Mouse (Mus musculus): ENCODE measurements around the gene Nagk. TPM values are rescaled to one million over a fixed set of nuclear protein-coding genes. Genes with fewer than 3 reads are reported as not detected.

The Nagk gene
- polyA plus RNA-seq (2012; rRNA removed) = 15.7 and 18.7 TPM in 2 replicates

GRCm38 (mm10) chr6:83794760-83795296 lies at the start of gene Nagk:
Gene Nagk (plus strand): TSS chr6:83794982.
- Histone ChIP-seq H3K4me3 (ENCODE audit: control insufficient read depth, insufficient read depth, low read length) (peak within 1 kb of the TSS; percentile 70), H3K36me3 (ENCODE audit: control insufficient read depth, insufficient read depth, low read length) (no peaks in the 10 kb centered on the region), H3K27me3 (ENCODE audit: control insufficient read depth, insufficient read depth, low read length) (no peaks in the 10 kb centered on the region), H3K27ac (ENCODE audit: control insufficient read depth, insufficient read depth, low read length) (peak within 1 kb of the TSS; percentile 79), H3K4me1 (replicated peaks; ENCODE audit: control insufficient read depth, insufficient read depth, low read length) (peaks cover 13% of the 10 kb centered on the region)
- 0% methylated on average over 43 of the region's 43 CpGs for WGBS
- TF ChIP-seq POLR2A (IDR thresholded peaks at IDR 0.05; ENCODE audit: control insufficient read depth, extremely low read depth, insufficient read depth, low read length, poor library complexity) (peak; percentile 78; the same call in 1 of the 2 replicates), CTCF (IDR thresholded peaks at IDR 0.05; ENCODE audit: borderline replicate concordance, control insufficient read depth, extremely low read depth, insufficient read depth, low read length, poor library complexity) (no peak)
- peak; percentile 94 for DNase-seq

GRCm38 (mm10) chr6:83745466-83745865 lies 49.3 kb upstream of the Nagk start:
- WGBS = 61% methylated on average over 2 of the region's 2 CpGs
- Histone ChIP-seq H3K4me3 (ENCODE audit: control insufficient read depth, insufficient read depth, low read length) (no peak overlapping the region), H3K36me3 (ENCODE audit: control insufficient read depth, insufficient read depth, low read length) (no peaks in the 10 kb centered on the region), H3K4me1 (replicated peaks; ENCODE audit: control insufficient read depth, insufficient read depth, low read length) (no peaks in the 10 kb centered on the region), H3K27me3 (ENCODE audit: control insufficient read depth, insufficient read depth, low read length) (no peaks in the 10 kb centered on the region), H3K27ac (ENCODE audit: control insufficient read depth, insufficient read depth, low read length) (no peak overlapping the region)
- DNase-seq = no peak
- no peak for TF ChIP-seq CTCF (IDR thresholded peaks at IDR 0.05; ENCODE audit: borderline replicate concordance, control insufficient read depth, extremely low read depth, insufficient read depth, low read length, poor library complexity)
- TF ChIP-seq POLR2A (IDR thresholded peaks at IDR 0.05; ENCODE audit: control insufficient read depth, extremely low read depth, insufficient read depth, low read length, poor library complexity) = no peak

- Histone ChIP-seq H3K27me3 (ENCODE audit: control insufficient read depth, insufficient read depth, low read length) (no peaks in the 10 kb centered on the region), H3K4me3 (ENCODE audit: control insufficient read depth, insufficient read depth, low read length) (no peak overlapping the region), H3K36me3 (ENCODE audit: control insufficient read depth, insufficient read depth, low read length) (no peaks in the 10 kb centered on the region), H3K27ac (ENCODE audit: control insufficient read depth, insufficient read depth, low read length) (no peak overlapping the region), H3K4me1 (replicated peaks; ENCODE audit: control insufficient read depth, insufficient read depth, low read length) (no peaks in the 10 kb centered on the region)
- WGBS = 84% methylated on average over 3 of the region's 3 CpGs
- TF ChIP-seq POLR2A (IDR thresholded peaks at IDR 0.05; ENCODE audit: control insufficient read depth, extremely low read depth, insufficient read depth, low read length, poor library complexity) = no peak
- no peak for TF ChIP-seq CTCF (IDR thresholded peaks at IDR 0.05; ENCODE audit: borderline replicate concordance, control insufficient read depth, extremely low read depth, insufficient read depth, low read length, poor library complexity)
- DNase-seq = no peak
These were observed 45.5 kb upstream of the Nagk start for GRCm38 (mm10) chr6:83749286-83749685.

GRCm38 (mm10) chr6:83750171-83750684 lies 44.6 kb upstream of the Nagk start:
- H3K4me1 ChIP-seq (replicated peaks; ENCODE audit: control insufficient read depth, insufficient read depth, low read length) = no peaks in the 10 kb centered on the region
- WGBS = 13% methylated on average over 11 of the region's 11 CpGs
- H3K36me3 ChIP-seq (ENCODE audit: control insufficient read depth, insufficient read depth, low read length) = no peaks in the 10 kb centered on the region
- no peak overlapping the region for H3K4me3 ChIP-seq (ENCODE audit: control insufficient read depth, insufficient read depth, low read length)
- H3K27me3 ChIP-seq (ENCODE audit: control insufficient read depth, insufficient read depth, low read length) = no peaks in the 10 kb centered on the region
- TF ChIP-seq CTCF (IDR thresholded peaks at IDR 0.05; ENCODE audit: borderline replicate concordance, control insufficient read depth, extremely low read depth, insufficient read depth, low read length, poor library complexity) = no peak
- TF ChIP-seq POLR2A (IDR thresholded peaks at IDR 0.05; ENCODE audit: control insufficient read depth, extremely low read depth, insufficient read depth, low read length, poor library complexity) = no peak
- DNase-seq = peak; percentile 73
- H3K27ac ChIP-seq (ENCODE audit: control insufficient read depth, insufficient read depth, low read length) = no peak overlapping the region

- H3K27me3 ChIP-seq (ENCODE audit: control insufficient read depth, insufficient read depth, low read length) = peaks cover 5% of the 10 kb centered on the region; the same call in 1 of the 2 replicates
- TF ChIP-seq POLR2A (IDR thresholded peaks at IDR 0.05; ENCODE audit: control insufficient read depth, extremely low read depth, insufficient read depth, low read length, poor library complexity) (no peak), CTCF (IDR thresholded peaks at IDR 0.05; ENCODE audit: borderline replicate concordance, control insufficient read depth, extremely low read depth, insufficient read depth, low read length, poor library complexity) (no peak)
- no peak overlapping the region for H3K27ac ChIP-seq (ENCODE audit: control insufficient read depth, insufficient read depth, low read length)
- no peaks in the 10 kb centered on the region for H3K36me3 ChIP-seq (ENCODE audit: control insufficient read depth, insufficient read depth, low read length)
- no peak overlapping the region for H3K4me3 ChIP-seq (ENCODE audit: control insufficient read depth, insufficient read depth, low read length)
- H3K4me1 ChIP-seq (replicated peaks; ENCODE audit: control insufficient read depth, insufficient read depth, low read length) = no peaks in the 10 kb centered on the region
- DNase-seq = no peak
- WGBS = 91% methylated on average over 9 of the region's 9 CpGs
These were observed 38.7 kb upstream of the Nagk start for GRCm38 (mm10) chr6:83756051-83756450.

GRCm38 (mm10) chr6:83762344-83762743 lies 32.4 kb upstream of the Nagk start, which contains the start of gene Ankrd53:
Gene Ankrd53 (plus strand): TSS chr6:83762644.
- Histone ChIP-seq H3K27ac (ENCODE audit: control insufficient read depth, insufficient read depth, low read length) (no peak within 1 kb of the TSS), H3K36me3 (ENCODE audit: control insufficient read depth, insufficient read depth, low read length) (no peaks in the 10 kb centered on the region), H3K27me3 (ENCODE audit: control insufficient read depth, insufficient read depth, low read length) (peaks cover 5% of the 10 kb centered on the region; the same call in 1 of the 2 replicates), H3K4me3 (ENCODE audit: control insufficient read depth, insufficient read depth, low read length) (no peak within 1 kb of the TSS), H3K4me1 (replicated peaks; ENCODE audit: control insufficient read depth, insufficient read depth, low read length) (peaks cover 10% of the 10 kb centered on the region)
- WGBS = 40% methylated on average over 6 of the region's 6 CpGs
- TF ChIP-seq CTCF (IDR thresholded peaks at IDR 0.05; ENCODE audit: borderline replicate concordance, control insufficient read depth, extremely low read depth, insufficient read depth, low read length, poor library complexity) (no peak), POLR2A (IDR thresholded peaks at IDR 0.05; ENCODE audit: control insufficient read depth, extremely low read depth, insufficient read depth, low read length, poor library complexity) (no peak)
- DNase-seq = no peak

Data from thymus, adult 2 months (tissue).